In genomic region chr4:117816776-117817175, GRCm38 (mm10) we compare ENCODE assay signal across 48 mouse cellular contexts. TPM values are rescaled to one million over a fixed set of nuclear protein-coding genes. Genes with fewer than 3 reads are reported as not detected.
"Had no signal": no experiment of that assay in that cellular context is flagged by ENCODE, and none has a peak within 500 bp of the region (broad histone marks: within the 10 kb centered on the region; RNA-seq: fewer than 3 reads in every experiment).

No protein-coding gene starts in this region.

- H3K4me1 ChIP-seq: hindbrain, embryonic 12.5 days; hindbrain, embryonic 13.5 days; hindbrain, embryonic 15.5 days; intestine, embryonic 15.5 days; kidney, embryonic 15.5 days had no signal

- H3K9ac ChIP-seq: heart, embryonic 12.5 days; heart, embryonic 13.5 days; heart, embryonic 15.5 days; hindbrain, embryonic 12.5 days; hindbrain, embryonic 13.5 days; hindbrain, embryonic 14.5 days; hindbrain, embryonic 15.5 days; intestine, embryonic 15.5 days; kidney, embryonic 15.5 days had no signal

- H3K36me3 ChIP-seq: heart, embryonic 10.5 days; heart, embryonic 12.5 days; heart, embryonic 13.5 days; heart, embryonic 15.5 days; hindbrain, embryonic 10.5 days; hindbrain, embryonic 12.5 days; hindbrain, embryonic 13.5 days; hindbrain, embryonic 15.5 days; intestine, embryonic 15.5 days; kidney, embryonic 15.5 days had no signal

- H3K9me3 ChIP-seq: heart, embryonic 10.5 days; heart, embryonic 13.5 days; heart, embryonic 15.5 days; hindbrain, embryonic 12.5 days; hindbrain, embryonic 13.5 days; hindbrain, embryonic 15.5 days; intestine, embryonic 15.5 days; kidney, embryonic 15.5 days had no signal

- ATAC-seq: hindbrain, embryonic 16.5 days; hindbrain, postnatal 0 days; inflammation-experienced regulatory T-cells, adult 6 months; intestine, embryonic 15.5 days; intestine, embryonic 16.5 days; intestine, postnatal 0 days had no signal

- H3K27me3 ChIP-seq: heart, embryonic 12.5 days; heart, embryonic 13.5 days; heart, embryonic 15.5 days; hindbrain, embryonic 12.5 days; hindbrain, embryonic 13.5 days; hindbrain, embryonic 15.5 days; intestine, embryonic 15.5 days; kidney, embryonic 15.5 days had no signal

- H3K27ac ChIP-seq: heart, embryonic 10.5 days; heart, embryonic 13.5 days; heart, embryonic 15.5 days; hindbrain, embryonic 10.5 days; hindbrain, embryonic 12.5 days; hindbrain, embryonic 13.5 days; hindbrain, embryonic 14.5 days; hindbrain, embryonic 15.5 days; hindbrain, postnatal 0 days; intestine, embryonic 15.5 days; kidney, embryonic 15.5 days; layer of hippocampus, adult 2 months; left cerebral cortex, adult 2 months had no signal

- H3K4me2 ChIP-seq: heart, embryonic 11.5 days; heart, embryonic 12.5 days; heart, embryonic 13.5 days; heart, embryonic 15.5 days; hindbrain, embryonic 12.5 days; hindbrain, embryonic 13.5 days; hindbrain, embryonic 14.5 days; hindbrain, embryonic 15.5 days; intestine, embryonic 15.5 days; kidney, embryonic 15.5 days had no signal

- H3K4me3 ChIP-seq: heart, embryonic 10.5 days; heart, embryonic 12.5 days; heart, embryonic 13.5 days; heart, embryonic 15.5 days; hindbrain, embryonic 10.5 days; hindbrain, embryonic 12.5 days; hindbrain, embryonic 13.5 days; hindbrain, embryonic 15.5 days; intestine, embryonic 15.5 days; kidney, embryonic 15.5 days; layer of hippocampus, adult 2 months; left cerebral cortex, adult 2 months had no signal

- DNase-seq: heart, postnatal 10 days; heart, postnatal 14 days; heart, postnatal 36 days; heart, postnatal 4 days; kidney, adult 11 months; kidney, adult 18-20 months; kidney, adult 2 months; kidney, adult 9 months; kidney, postnatal 10 days; kidney, postnatal 14 days; kidney, postnatal 25 days; kidney, postnatal 4 days; layer of hippocampus, adult 9-11 months; layer of hippocampus, postnatal 36 days had no signal

RNA-seq across cellular contexts. Expression of gene Slc6a9, which starts 17.5 kb away (rescaled TPM):
- polyA plus RNA-seq: inflammation-experienced regulatory T-cells, adult 6 months had no signal

RNA-seq across cellular contexts. Expression of gene Klf17, which starts 51.3 kb away (rescaled TPM):
- total RNA-seq: heart, postnatal 10 days; heart, postnatal 14 days; heart, postnatal 25 days; heart, postnatal 36 days; heart, postnatal 4 days; hematopoietic stem cell, adult 5-6 weeks; hindbrain, postnatal 0 days; layer of hippocampus, adult 18-20 months; layer of hippocampus, adult 2 months; layer of hippocampus, adult 8-10 months; layer of hippocampus, postnatal 10 days; layer of hippocampus, postnatal 14 days; layer of hippocampus, postnatal 25 days; layer of hippocampus, postnatal 36 days; left cerebral cortex, adult 18-20 months; left cerebral cortex, adult 2 months; left cerebral cortex, adult 8-10 months had no signal
- polyA plus RNA-seq: heart, embryonic 11.5 days; heart, embryonic 12.5 days; heart, embryonic 13.5 days; heart, embryonic 14.5 days; heart, embryonic 15.5 days; heart, embryonic 16.5 days; heart, postnatal 0 days; hindbrain, embryonic 10.5 days; hindbrain, embryonic 11.5 days; hindbrain, embryonic 12.5 days; hindbrain, embryonic 13.5 days; hindbrain, embryonic 14.5 days; hindbrain, embryonic 15.5 days; hindbrain, embryonic 16.5 days; hindbrain, postnatal 0 days; intestine, embryonic 14.5 days; intestine, embryonic 15.5 days; intestine, embryonic 16.5 days; intestine, postnatal 0 days; kidney, adult 2 months; kidney, embryonic 15.5 days; kidney, embryonic 16.5 days had no signal

RNA-seq across cellular contexts. Expression of gene Ccdc24, which starts 55.6 kb away (rescaled TPM):
- total RNA-seq: hematopoietic stem cell, adult 5-6 weeks had no signal
- polyA plus RNA-seq: inflammation-experienced regulatory T-cells, adult 6 months had no signal
